Mouse (Mus musculus): ENCODE data around the gene Gm5868.
"Not testable (repeated sequence)": the region's sequence is repeated elsewhere in the genome, so short reads cannot be mapped to it uniquely, and the experiment has no call there.

Gm5868 gene

DNA sequence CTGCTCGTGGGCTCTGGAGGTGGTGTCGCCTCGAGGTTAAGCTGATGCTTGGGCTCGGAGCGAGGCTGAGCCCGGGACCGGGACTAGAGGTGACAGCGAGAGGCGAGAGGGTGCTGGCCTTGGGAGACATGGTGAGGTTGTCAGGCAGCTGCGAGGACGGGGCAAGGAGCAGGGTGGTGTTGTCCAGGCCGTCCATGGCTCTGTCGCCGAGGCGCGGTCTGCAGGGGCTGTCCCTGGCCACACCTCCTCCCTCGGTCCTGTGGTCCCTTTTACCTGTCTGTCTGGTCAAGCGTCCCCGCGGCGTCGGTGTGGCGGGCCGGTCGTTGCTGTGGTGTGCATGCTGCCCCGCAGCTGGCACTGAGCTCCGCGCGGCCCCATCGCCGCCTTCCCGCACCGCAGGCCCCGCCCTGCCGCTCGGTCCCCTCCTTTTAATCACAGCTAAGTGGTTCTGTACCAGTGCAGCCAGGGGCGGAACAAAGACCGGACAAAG is at the start of gene Gm5868:
Gene Gm5868, minus strand, starts transcription at position 360 of the 490 bp plus-strand sequence.
- DNase-seq = peak; percentile 9

DNA sequence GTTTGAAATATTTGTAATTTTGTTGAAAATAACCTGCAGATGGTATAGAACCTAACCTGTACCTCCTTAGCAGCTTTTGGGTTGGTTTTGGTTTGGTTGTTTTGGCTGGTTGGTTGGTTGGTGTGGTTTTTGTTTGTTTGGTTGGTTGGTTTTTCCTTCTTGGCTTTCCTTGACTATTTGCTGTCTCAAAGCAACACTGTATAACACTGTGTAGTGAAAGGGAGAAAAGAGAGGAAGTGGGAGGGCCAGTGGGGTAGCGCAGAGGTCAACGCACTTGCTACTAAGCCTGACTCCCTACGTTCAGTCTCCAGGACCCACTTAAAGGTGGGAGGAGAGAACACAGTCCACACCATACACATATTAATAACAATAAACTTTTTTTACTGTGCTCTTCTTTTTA is 49.2 kb upstream of the Gm5868 start:
- no peak for DNase-seq

DNA sequence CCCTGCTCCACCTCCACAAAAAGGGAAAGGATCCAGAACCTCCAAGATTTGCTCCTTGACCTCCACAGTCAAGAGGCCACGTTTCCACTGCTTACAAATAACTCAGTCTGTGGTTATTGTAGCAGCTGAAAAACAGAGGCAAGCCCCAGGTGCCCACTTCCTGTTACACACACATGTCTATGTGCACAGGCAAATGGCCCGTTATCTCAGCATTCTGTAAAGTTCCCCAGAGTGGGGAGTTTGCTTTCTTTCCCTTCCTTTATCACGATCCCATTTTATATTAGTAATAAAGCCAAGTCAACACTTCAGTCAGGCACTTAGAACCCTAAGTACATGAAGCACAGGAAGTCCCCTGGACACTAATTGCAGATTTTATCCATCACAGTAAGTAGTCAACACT is 48.8 kb upstream of the Gm5868 start:
- no peak for DNase-seq

- DNase-seq = no peak
Observed at GRCm38 (mm10) chr5:72634791-72635271, 47.5 kb upstream of the Gm5868 start.

DNA sequence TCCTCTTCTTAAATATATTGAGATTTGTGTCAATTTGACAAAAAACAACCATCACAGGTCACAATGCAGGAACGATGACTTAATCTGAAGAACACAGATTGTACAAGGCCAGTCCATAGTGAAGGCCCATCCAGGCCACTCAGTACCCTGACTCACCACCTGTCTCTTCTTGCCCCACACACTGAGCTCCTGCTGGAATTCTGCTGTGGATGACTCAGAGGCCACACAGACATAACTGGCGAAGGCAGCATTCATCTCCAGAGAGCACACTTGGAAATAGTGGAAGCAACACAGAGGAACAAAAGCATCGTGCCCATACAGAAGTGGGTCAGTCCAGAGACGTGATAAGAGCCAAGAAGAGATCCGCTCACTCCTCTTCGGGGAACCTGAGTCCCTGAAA is 42.7 kb upstream of the Gm5868 start:
- DNase-seq = no peak

GRCm38 (mm10) chr5:72621022-72621421 is 33.7 kb upstream of the Gm5868 start:
- DNase-seq = no peak

DNA sequence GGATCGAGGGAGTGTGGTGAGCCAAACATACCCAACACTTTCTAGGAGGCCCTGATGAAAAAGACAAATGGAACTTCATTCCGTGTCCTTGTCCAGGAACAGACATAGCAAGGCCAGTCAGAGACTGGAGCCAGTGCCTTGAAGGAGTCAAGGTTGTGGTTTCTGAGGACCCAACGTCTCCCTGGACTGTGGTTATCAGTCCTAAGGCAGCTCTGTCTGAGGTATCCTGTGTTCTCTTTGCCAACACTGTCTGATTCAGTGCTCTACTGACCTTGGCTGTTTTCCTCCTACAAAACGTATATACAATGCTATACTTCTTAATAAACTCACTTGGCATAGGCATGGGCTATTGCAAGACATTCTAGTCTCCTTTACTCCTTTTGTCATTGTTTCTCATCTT is 30.1 kb upstream of the Gm5868 start:
- DNase-seq = no peak

DNA sequence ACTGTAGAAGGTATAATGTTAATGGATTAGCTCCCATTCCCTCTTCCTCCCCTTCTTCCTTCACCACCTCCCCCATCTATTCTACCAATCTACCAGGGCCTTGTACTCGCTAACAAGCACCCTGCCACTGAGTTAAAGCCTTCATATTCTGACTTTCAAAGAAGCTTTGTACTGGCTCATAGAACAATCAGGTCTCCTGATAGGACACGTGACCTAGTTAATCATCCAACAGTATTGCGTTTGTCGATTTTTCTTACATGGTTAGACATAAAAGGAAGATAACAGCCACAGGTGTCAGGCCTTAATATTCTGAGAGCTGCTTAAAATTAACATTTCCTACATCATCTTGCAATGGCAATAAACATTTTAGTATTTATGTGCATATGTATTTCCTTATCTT is 15.8 kb upstream of the Gm5868 start:
- DNase-seq = no peak

DNA sequence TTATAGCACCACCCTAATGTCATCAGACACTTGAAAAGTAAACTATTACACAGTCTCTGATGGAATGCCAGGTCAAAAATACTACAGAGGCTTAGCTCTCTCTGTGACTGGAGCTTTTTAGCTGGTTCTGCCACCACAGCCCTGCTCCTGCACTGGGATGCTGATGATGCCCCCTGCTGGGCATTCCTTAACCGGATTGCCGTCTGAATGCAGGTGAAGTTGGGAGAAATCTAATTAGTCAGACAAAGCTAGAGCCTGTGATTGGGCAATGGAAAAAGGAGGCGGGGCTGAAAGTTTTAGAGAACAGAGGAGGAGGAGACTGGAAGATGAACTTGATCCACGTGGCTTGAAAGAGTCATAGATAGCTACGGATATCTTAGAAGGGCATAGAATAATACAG is 13.7 kb upstream of the Gm5868 start:
- peak; percentile 75 for DNase-seq

GRCm38 (mm10) chr5:72586667-72587191 is 622 bp downstream of the Gm5868 start:
- not testable (repeated sequence) for DNase-seq

- DNase-seq = not testable (repeated sequence)
Observed at GRCm38 (mm10) chr5:72586122-72586521, 1.2 kb downstream of the Gm5868 start.

- DNase-seq = not testable (repeated sequence)
Observed at GRCm38 (mm10) chr5:72580970-72581332, 6.4 kb downstream of the Gm5868 start, which contains the start of gene Zar1. Gene Zar1 (minus strand): TSS chr5:72581254.

DNA sequence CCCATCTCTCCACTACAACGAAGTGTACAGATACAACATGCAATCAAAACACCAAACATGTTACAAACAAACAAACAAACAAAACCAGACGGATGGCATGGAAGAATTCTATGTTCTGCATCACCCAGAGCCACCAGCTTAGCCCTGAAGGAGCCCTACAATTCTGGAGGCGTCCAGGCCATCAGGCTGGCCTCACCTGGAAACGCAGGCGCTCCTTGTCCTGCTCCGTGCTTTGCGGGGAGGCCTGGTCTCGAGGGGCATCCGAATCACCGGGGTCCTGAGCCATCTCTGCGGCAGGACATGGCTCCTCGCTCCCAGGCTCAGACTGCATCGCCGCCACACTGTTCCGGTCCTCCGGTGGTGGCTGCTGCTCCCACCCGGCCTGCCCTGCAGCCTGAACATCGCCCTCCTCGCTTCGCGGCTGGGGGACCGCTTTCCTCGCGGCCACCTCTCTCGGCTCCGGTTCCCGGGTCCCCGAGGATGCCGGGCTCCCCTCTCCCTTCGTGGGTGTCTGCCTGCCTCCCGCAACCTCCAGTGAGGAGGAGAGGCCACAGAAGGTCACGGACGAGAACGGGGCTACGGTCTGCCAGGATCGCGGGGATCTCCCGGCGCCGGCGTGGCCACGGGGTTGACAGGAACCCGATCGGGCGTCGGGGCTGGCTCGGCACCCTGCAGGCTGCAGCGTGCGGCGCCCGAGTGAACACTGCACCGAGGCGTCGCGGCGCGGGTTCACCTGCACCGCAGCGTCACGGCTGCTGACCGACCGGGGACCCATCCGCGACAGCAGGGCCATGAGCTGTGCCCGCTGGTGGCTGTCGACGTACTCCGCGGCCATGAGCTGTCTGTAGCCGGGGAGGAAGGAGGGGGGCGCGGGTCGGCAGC is 7.0 kb downstream of the Gm5868 start:
- DNase-seq = peak; percentile 13

DNA sequence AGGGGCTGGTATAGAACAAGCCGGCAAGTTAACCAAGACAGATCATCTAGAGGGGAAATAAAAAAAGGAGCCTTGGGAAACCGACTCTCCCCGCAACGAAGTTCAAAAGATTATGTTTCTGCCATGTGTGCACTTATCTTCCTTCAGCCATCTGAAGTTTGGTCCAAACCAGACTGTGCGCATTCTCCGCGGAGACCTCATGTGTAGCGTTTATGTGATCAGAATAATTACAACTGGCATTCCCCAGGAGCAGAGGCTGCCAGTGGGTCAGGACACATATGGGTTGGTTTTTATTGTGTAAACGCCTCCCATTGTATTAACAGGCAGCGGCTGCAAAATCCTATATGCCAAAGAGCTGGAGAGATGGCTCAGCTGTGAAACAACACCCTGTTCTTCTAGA is 7.8 kb downstream of the Gm5868 start:
- not testable (repeated sequence) for DNase-seq

DNA sequence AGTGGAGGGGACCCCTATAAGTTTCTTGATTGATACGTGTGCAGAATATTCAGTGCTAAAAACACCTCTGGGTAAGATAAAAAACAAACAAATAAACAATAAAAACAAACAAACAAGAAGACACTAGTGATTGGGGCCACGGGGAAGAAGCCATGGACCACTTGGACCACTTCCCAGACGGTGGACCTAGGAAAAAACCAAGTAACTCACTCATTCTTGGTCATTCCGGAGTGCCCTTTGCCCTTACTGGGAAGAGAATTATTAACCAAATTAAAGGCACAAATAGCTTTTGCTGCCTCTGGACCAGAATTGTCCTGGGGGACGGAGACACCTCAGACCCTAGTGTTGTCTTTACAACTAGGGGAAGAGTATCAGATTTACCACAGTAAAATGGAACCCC is 21.7 kb downstream of the Gm5868 start:
- peak; percentile 29 for DNase-seq

DNA sequence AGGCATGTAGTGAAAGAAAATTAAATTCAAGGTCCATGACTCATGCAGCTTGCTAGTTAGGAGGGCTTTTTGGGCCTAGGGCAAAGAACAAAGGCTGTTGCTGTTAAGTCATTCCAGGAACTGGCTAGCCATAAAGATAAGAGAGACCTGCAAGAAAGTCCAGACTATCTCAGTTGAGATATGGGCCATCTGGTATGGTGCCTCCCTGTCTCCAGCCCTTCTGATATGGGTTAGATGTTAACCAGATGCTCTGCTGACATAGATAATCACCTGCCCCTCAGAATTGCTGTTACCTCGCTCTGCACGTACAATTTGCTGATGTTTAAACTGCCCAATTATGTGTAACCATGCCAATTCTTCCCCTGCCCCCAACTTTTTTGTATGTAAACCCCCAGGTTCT is 24.2 kb downstream of the Gm5868 start:
- not testable (repeated sequence) for DNase-seq

GRCm38 (mm10) chr5:72560976-72561628 is 26.2 kb downstream of the Gm5868 start:
- DNase-seq = no peak

GRCm38 (mm10) chr5:72559544-72560049 is 27.8 kb downstream of the Gm5868 start, which contains the start of gene Nfxl1:
Gene Nfxl1 (minus strand): TSS chr5:72559684.
- peak; percentile 99 for DNase-seq

GRCm38 (mm10) chr5:72558716-72559526 is 28.4 kb downstream of the Gm5868 start:
- peak; percentile 63 for DNase-seq

GRCm38 (mm10) chr5:72556245-72556644 is 31.1 kb downstream of the Gm5868 start:
- DNase-seq = no peak

GRCm38 (mm10) chr5:72551209-72551608 is 36.1 kb downstream of the Gm5868 start:
- DNase-seq = no peak

Measured in kidney, postnatal 10 days (tissue).